Mouse (Mus musculus): ENCODE data around the gene Cep68. TPM values are rescaled to one million over a fixed set of nuclear protein-coding genes. Genes with fewer than 3 reads are reported as not detected.

The Cep68 gene
- polyA plus RNA-seq (2015; fragmentation: Nextera tagmentation; extraction: Ambion mirVana), result 27.2 and 27.3 TPM in 2 replicates

- H3K4me1 ChIP-seq, result peaks cover 21% of the 10 kb centered on the region
- H3K27ac ChIP-seq, result peak within 1 kb of the TSS; percentile 91
- H3K4me3 ChIP-seq, result peak within 1 kb of the TSS; percentile 90
- H3K9ac ChIP-seq, result peak within 1 kb of the TSS; percentile 89
- H3K27me3 ChIP-seq, result no peaks in the 10 kb centered on the region
- peak within 1 kb of the TSS; percentile 80 for H3K4me2 ChIP-seq
- no peaks in the 10 kb centered on the region for H3K36me3 ChIP-seq
- H3K9me3 ChIP-seq, result no peaks in the 10 kb centered on the region
- ATAC-seq (ENCODE audit: insufficient number of reproducible peaks, low FRiP score, low TSS enrichment, low read depth), result peak; percentile 97
- under 1% methylated on average over 58 of the region's 59 CpGs for WGBS
These were observed at the start of gene Cep68 for GRCm38 (mm10) chr11:20249296-20250110. Cep68 (minus strand) TSS chr11:20249429.

- H3K4me3 ChIP-seq, result no peak overlapping the region
- no peak for ATAC-seq (ENCODE audit: insufficient number of reproducible peaks, low FRiP score, low TSS enrichment, low read depth)
- no peak overlapping the region for H3K27ac ChIP-seq
- H3K9me3 ChIP-seq, result no peaks in the 10 kb centered on the region
- H3K27me3 ChIP-seq, result no peaks in the 10 kb centered on the region
- no peak overlapping the region for H3K4me2 ChIP-seq
- no peaks in the 10 kb centered on the region for H3K36me3 ChIP-seq
- no peak overlapping the region for H3K9ac ChIP-seq
- H3K4me1 ChIP-seq, result no peaks in the 10 kb centered on the region
- WGBS, result 83% methylated on average over 3 of the region's 3 CpGs
These were observed 35.2 kb upstream of the Cep68 start for GRCm38 (mm10) chr11:20284463-20284862.

- Histone ChIP-seq H3K4me2 (no peak overlapping the region), H3K9ac (no peak overlapping the region), H3K27ac (no peak overlapping the region), H3K27me3 (no peaks in the 10 kb centered on the region), H3K9me3 (no peaks in the 10 kb centered on the region), H3K4me1 (no peaks in the 10 kb centered on the region), H3K4me3 (no peak overlapping the region), H3K36me3 (no peaks in the 10 kb centered on the region)
- WGBS, result 82% methylated on average over 2 of the region's 2 CpGs
- no peak for ATAC-seq (ENCODE audit: insufficient number of reproducible peaks, low FRiP score, low TSS enrichment, low read depth)
These were observed 33.5 kb upstream of the Cep68 start for GRCm38 (mm10) chr11:20282601-20283219.

GRCm38 (mm10) chr11:20280982-20281381, 31.8 kb upstream of the Cep68 start:
- no peaks in the 10 kb centered on the region for H3K4me1 ChIP-seq
- H3K36me3 ChIP-seq, result no peaks in the 10 kb centered on the region
- no peaks in the 10 kb centered on the region for H3K27me3 ChIP-seq
- no peaks in the 10 kb centered on the region for H3K9me3 ChIP-seq
- 48% methylated on average over 5 of the region's 5 CpGs for WGBS
- H3K9ac ChIP-seq, result no peak overlapping the region
- no peak overlapping the region for H3K4me3 ChIP-seq
- no peak overlapping the region for H3K4me2 ChIP-seq
- no peak for ATAC-seq (ENCODE audit: insufficient number of reproducible peaks, low FRiP score, low TSS enrichment, low read depth)
- H3K27ac ChIP-seq, result no peak overlapping the region

DNA sequence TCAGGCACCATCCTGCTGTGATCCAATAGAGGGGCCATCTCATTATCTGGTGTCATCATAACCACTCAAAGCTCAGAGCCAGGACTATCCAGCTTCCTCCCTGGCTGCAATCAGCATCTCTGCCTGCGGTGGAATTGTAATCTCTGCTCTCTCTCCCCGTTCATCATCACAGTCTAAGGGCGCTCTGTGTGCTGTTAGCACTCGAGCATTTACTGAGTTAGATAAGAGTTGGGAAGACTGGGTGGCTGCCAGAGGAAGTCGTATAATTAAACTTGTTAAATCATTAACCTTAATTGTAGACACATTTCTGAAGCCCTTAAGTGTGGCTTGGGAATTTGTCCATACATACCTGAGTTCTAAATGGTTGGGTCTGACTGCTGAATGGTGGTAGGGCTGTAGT, 29.5 kb upstream of the Cep68 start:
- no peaks in the 10 kb centered on the region for H3K9me3 ChIP-seq
- no peak for ATAC-seq (ENCODE audit: insufficient number of reproducible peaks, low FRiP score, low TSS enrichment, low read depth)
- WGBS, result 31% methylated on average over 5 of the region's 5 CpGs
- H3K27ac ChIP-seq, result no peak overlapping the region
- no peak overlapping the region for H3K4me3 ChIP-seq
- no peaks in the 10 kb centered on the region for H3K27me3 ChIP-seq
- H3K4me2 ChIP-seq, result no peak overlapping the region
- no peaks in the 10 kb centered on the region for H3K36me3 ChIP-seq
- no peaks in the 10 kb centered on the region for H3K4me1 ChIP-seq
- H3K9ac ChIP-seq, result no peak overlapping the region

GRCm38 (mm10) chr11:20277106-20277505, 27.9 kb upstream of the Cep68 start:
- Histone ChIP-seq H3K27ac (no peak overlapping the region), H3K9ac (no peak overlapping the region), H3K27me3 (no peaks in the 10 kb centered on the region), H3K36me3 (no peaks in the 10 kb centered on the region), H3K4me1 (no peaks in the 10 kb centered on the region), H3K9me3 (no peaks in the 10 kb centered on the region), H3K4me2 (no peak overlapping the region), H3K4me3 (no peak overlapping the region)
- ATAC-seq (ENCODE audit: insufficient number of reproducible peaks, low FRiP score, low TSS enrichment, low read depth), result no peak
- 70% methylated on average over 2 of the region's 2 CpGs for WGBS

DNA sequence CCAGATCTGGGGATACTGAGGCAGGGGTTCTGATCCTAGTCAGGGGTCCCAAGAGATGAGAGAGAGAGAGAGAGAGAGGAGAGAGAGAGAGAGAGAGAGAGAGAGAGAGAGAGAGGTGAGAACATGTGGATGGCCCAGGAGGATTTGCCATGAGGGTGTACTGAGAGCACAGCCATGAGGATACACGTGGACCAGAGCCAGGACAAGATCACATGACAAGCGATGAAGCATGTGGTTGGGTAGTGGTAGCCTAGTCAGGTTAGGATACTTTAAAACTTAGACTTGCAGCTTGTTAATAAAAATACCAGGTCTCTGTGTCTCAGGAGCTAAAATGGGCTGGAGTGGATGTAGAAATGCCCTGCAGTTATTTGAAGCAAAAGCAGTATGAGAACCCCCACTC, 26.7 kb upstream of the Cep68 start:
- Histone ChIP-seq H3K9ac (no peak overlapping the region), H3K9me3 (no peaks in the 10 kb centered on the region), H3K27me3 (no peaks in the 10 kb centered on the region), H3K4me3 (no peak overlapping the region), H3K4me2 (no peak overlapping the region), H3K27ac (no peak overlapping the region), H3K36me3 (no peaks in the 10 kb centered on the region), H3K4me1 (no peaks in the 10 kb centered on the region)
- 46% methylated on average over 2 of the region's 2 CpGs for WGBS
- no peak for ATAC-seq (ENCODE audit: insufficient number of reproducible peaks, low FRiP score, low TSS enrichment, low read depth)

DNA sequence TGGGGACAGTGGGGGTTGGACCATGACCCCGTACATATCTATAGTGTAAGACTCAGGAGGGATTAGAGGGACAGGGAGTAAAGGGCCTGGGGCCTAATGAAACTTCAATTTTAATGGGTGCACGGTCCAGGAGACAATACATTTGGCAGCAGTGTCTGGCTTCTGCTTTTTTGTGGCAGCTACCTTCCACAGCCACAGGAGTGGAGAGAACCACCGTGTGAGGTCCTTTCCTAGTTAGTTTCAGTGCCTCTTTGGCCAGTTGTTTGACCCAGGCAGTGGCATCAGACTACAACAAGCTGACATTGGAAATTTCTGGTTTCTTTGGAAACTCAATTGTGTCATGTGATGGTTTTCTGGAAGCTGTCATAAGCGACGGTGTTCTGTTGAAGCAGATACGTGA, 20.7 kb upstream of the Cep68 start:
- Histone ChIP-seq H3K4me3 (no peak overlapping the region), H3K27ac (no peak overlapping the region), H3K27me3 (no peaks in the 10 kb centered on the region), H3K9me3 (no peaks in the 10 kb centered on the region), H3K4me2 (no peak overlapping the region), H3K36me3 (no peaks in the 10 kb centered on the region), H3K4me1 (no peaks in the 10 kb centered on the region), H3K9ac (no peak overlapping the region)
- ATAC-seq (ENCODE audit: insufficient number of reproducible peaks, low FRiP score, low TSS enrichment, low read depth), result no peak
- 77% methylated on average over 6 of the region's 6 CpGs for WGBS

DNA sequence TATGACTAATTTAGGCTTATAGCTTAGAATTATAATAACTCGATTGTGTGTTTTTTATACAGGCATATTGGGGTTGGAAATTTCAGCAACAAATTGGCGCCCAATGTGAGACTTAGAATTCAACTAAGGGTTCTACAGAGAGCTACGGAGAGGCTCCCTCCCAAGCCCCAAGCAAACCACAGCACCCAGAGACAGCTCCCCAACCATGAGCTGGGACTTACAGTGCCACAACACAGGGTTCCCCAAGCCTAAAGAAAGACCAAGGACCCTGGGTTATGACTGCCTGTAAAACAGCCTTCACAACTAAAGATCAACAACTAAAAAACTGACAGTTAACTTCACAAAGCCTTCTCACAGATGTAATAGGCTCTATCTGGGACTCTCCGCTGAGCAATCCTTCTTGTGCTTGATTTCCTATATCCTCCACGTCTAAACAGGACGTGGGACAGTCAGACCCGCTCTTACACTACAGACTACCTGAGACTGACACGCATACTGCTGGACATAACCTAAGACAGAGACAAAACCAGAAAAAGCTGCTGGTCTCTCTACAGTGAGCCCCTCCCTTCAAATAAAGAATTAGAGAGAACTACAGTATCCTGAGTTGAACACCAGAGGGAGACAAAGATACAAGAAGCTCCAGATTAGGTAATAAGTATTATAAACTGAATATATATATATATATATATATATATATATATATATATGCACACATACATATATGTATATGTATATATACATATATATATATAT, 13.6 kb upstream of the Cep68 start:
- 56% methylated on average over 8 of the region's 8 CpGs for WGBS
- H3K27ac ChIP-seq, result no peak overlapping the region
- H3K9me3 ChIP-seq, result no peaks in the 10 kb centered on the region
- H3K4me2 ChIP-seq, result no peak overlapping the region
- H3K27me3 ChIP-seq, result no peaks in the 10 kb centered on the region
- H3K36me3 ChIP-seq, result no peaks in the 10 kb centered on the region
- no peak overlapping the region for H3K4me3 ChIP-seq
- H3K9ac ChIP-seq, result no peak overlapping the region
- no peak for ATAC-seq (ENCODE audit: insufficient number of reproducible peaks, low FRiP score, low TSS enrichment, low read depth)
- H3K4me1 ChIP-seq, result no peaks in the 10 kb centered on the region

GRCm38 (mm10) chr11:20254791-20255190, 5.6 kb upstream of the Cep68 start:
- Histone ChIP-seq H3K4me2 (no peak overlapping the region), H3K4me3 (no peak overlapping the region), H3K9me3 (no peaks in the 10 kb centered on the region), H3K27ac (no peak overlapping the region), H3K36me3 (no peaks in the 10 kb centered on the region), H3K4me1 (no peaks in the 10 kb centered on the region), H3K9ac (no peak overlapping the region), H3K27me3 (no peaks in the 10 kb centered on the region)
- WGBS, result 56% methylated on average over 4 of the region's 4 CpGs
- no peak for ATAC-seq (ENCODE audit: insufficient number of reproducible peaks, low FRiP score, low TSS enrichment, low read depth)

GRCm38 (mm10) chr11:20253088-20253487, 3.9 kb upstream of the Cep68 start:
- H3K9ac ChIP-seq, result no peak overlapping the region
- H3K4me2 ChIP-seq, result no peak overlapping the region
- H3K9me3 ChIP-seq, result no peaks in the 10 kb centered on the region
- H3K27ac ChIP-seq, result no peak overlapping the region
- peaks cover 4% of the 10 kb centered on the region; the same call in 1 of the 2 replicates for H3K4me1 ChIP-seq
- no peak for ATAC-seq (ENCODE audit: insufficient number of reproducible peaks, low FRiP score, low TSS enrichment, low read depth)
- WGBS, result 63% methylated on average over 2 of the region's 2 CpGs
- H3K4me3 ChIP-seq, result no peak overlapping the region
- no peaks in the 10 kb centered on the region for H3K27me3 ChIP-seq
- no peaks in the 10 kb centered on the region for H3K36me3 ChIP-seq
